Mouse (Mus musculus) small intestine, adult 2 months (tissue): ENCODE data around the gene Gm20388.

Experiments used
- CTCF ChIP-seq: fragments of 200-500 bp; IDR thresholded peaks from 2 replicates; pipeline ENCODE4 v1.5.1; 2012; ENCODE audit warnings: low read depth, mild to moderate bottlenecking, control low read depth, inconsistent platforms, low read length, moderate library complexity, mixed read lengths; ENCODE audit not compliant: insufficient replicate concordance, insufficient read length; ENCODE audit errors: extremely low read depth
- POLR2A ChIP-seq: fragments of 200-500 bp; IDR thresholded peaks from 2 replicates; pipeline ENCODE4 v1.6.1; 2012; ENCODE audit warnings: low read depth, mild to moderate bottlenecking, control low read depth, inconsistent platforms, low read length, moderate library complexity

DNA sequence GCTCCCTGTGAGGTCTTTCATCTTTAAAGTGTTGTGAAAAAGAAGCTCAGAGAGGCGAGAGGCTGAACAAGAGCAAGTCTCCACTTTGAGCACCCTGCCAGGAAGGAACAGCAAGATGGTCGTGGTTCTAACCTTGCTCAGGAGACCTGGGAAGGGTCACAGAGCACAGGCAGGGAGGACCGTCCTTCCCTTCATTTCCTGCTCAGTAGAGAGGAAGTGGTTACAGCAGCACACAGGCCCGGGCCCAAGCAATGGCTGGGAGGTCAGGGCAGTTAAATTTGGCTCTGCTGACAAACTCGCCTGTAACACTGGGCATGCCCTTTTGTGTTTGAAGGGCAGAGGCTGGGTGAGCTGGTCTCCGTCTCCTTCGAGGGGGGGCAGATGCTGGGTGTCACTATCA, 914.0 kb downstream of the Gm20388 start:
- TF ChIP-seq POLR2A (no peak), CTCF (no peak)
